Mouse (Mus musculus) cerebellum, adult 18-20 months (tissue): ENCODE data around the gene Ahcy.
"Not testable (repeated sequence)": the region's sequence is repeated elsewhere in the genome, so short reads cannot be mapped to it uniquely, and the experiment has no call there.

ENCODE experiments used
- DNase-seq, 2 experiments: peaks; one replicate each; pipeline ENCODE4 v3.0.0; 2021

The Ahcy gene

DNA sequence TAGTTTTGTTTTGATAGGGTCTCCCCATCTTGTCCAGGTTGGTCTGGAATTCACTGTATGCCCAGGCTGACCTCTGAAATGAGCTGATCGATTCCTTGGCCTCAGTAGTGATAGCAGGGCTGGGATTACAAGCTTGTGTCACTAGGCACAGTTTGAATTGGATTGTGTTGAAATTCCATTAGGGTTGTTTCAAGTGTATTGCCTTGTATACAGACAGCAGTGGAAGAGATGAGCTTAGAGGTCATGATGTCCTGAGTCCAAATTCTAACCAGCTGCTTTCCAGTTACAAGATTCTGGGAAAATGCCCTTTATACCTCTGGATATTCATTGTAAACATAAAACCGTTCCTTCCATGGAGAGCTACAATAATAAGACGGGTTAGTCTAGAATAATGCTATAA, 950 bp downstream of the Ahcy start:
- no peak for DNase-seq

GRCm38 (mm10) chr2:155072353-155073145, 1.7 kb downstream of the Ahcy start:
- no peak for DNase-seq

GRCm38 (mm10) chr2:155071027-155071426, 3.3 kb downstream of the Ahcy start:
- no peak for DNase-seq

DNA sequence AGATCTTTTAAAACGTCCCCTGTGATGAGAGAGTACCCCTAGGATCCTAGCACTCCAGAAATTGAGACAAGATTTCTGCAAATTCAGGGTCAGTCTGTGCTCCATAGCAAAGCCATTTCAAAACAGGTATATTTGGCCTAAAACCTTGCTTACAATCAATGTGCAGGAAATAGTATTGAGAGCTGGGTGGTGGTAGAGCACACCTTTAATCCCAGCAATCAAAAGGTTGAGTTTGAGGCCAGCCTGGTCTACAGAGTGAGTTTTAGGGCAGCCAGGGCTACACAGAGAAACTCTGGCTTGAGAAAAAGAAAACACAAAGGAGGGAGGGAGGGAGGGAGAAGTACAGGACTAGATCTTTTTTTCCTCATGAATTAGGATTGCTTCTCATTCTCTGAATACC, 16.9 kb downstream of the Ahcy start:
- DNase-seq = no peak

DNA sequence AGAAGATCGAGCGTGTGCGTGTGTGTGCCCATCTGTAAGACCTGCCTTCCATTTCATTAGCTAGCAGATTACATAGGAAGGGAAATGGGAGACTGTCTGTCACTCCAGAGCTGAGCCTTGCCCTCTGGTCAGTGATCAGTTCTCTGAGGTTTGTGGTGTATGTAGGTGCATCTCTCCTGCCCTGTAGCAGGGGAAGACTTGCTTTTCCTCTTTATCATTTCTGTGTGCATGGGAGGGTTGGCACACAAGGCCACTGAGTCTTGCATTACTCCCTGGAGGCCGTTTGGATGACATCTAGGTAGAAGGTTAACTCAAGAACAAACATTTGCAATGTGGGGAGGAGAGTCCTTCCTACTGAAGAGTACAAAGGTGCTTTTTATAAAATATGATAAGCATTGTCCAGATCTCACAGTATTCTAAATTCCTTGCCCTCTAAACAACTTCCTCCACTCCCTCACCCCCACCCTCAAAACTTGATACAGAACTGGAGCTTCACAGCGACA, 18.2 kb downstream of the Ahcy start:
- no peak for DNase-seq

GRCm38 (mm10) chr2:155054672-155055071, 19.6 kb downstream of the Ahcy start:
- no peak for DNase-seq

- not testable (repeated sequence) for DNase-seq
These were observed 20.8 kb downstream of the Ahcy start for GRCm38 (mm10) chr2:155053512-155053911.

- DNase-seq = no peak
These were observed 21.6 kb downstream of the Ahcy start for GRCm38 (mm10) chr2:155052681-155053080.

DNA sequence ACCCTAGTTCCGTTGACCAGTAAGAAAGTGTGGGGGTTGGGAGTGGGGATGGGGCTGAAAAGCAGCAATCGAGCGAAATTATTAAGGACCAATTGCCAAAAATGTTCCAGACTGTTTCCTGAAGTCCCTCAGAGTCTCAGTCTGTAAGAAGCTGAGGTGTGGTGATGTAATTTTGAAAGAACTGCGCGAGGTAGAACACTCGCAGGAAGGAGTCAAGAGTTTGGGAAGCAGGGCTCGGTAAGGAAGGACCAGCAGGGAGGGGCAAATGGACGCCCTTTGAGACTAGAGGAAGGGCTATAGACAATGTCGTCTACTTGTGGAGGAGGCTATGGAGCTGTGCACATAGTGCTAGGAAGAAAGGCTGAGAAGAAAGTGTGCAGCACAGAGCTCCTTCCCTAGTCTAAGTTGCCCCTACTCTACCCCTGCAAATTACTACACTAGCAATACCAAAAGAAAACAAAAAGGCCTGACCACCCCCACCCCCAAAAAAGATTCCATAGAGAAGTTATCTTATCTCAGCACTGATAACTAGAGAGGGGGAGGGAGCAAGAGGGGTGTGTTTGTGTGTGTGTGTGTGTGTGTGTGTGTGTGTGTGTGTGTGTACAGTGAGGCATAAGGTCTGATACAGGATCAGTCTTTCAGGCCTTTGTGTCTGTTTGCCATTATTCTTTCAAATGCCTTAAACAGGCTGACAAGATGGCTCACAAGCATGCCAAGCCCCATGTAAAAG, 22.5 kb downstream of the Ahcy start:
- DNase-seq = no peak

GRCm38 (mm10) chr2:155050504-155051236, 23.6 kb downstream of the Ahcy start:
- DNase-seq = peak; percentile 95 to 97

GRCm38 (mm10) chr2:155050108-155050503, 24.2 kb downstream of the Ahcy start:
- peak in 1 of 2 experiments; percentile 13 for DNase-seq

DNA sequence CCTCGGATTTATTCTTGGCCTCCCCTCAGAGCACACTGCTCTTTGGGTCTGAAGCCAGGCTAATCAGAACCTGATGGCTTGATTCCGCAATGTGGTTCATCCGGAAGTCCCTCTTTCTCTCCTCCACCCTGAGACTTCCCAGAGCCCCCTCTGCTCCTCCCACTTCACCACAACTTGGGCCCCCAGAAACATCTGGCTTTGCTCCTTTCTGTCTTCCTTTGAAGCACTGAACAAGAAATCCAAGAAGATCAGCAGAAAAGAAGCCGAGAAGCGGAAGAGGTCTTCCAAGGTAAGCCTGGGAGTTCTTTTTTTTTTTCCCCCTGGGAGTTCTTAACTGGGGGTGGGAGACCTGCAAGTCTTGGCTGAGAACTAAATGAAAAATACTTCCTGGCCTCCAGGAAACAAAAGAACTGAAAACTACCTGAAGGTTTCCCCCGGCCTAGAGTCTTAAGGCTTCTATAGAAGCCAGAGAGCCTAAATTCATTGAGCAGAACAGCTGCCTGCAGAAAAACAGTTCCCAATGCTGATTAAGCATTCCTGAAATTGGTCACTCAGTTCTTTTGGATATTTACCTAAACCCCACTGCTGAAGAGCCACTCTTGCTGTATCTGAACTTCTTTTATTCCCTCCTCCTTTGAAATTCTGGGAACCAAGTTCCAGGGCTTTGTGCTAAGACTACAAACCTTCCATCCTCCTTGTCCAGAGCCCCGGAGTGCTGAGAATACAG, 26.7 kb downstream of the Ahcy start:
- no peak for DNase-seq

- DNase-seq = no peak
These were observed 27.5 kb downstream of the Ahcy start for GRCm38 (mm10) chr2:155046803-155047202.

GRCm38 (mm10) chr2:155045075-155045474, 29.2 kb downstream of the Ahcy start:
- no peak for DNase-seq

DNA sequence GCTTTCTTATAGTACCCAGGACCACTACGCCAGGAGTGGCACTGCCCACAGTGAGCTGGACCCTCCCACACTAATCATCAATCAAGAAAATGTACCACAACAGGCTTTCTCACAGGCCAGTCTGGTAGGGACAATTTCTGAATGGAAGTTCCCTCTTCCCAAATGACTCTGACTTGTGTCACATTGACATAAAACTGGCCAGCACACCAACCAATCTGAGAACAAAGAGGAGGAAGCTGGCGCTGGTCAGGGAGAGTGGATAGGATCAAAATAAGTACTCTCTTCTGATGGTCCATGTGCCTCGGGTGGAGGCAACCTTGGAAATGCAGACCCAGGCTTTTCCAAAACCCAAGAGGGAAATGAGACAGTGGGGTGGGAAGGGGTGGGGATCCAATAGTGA, 29.8 kb downstream of the Ahcy start:
- no peak for DNase-seq

DNA sequence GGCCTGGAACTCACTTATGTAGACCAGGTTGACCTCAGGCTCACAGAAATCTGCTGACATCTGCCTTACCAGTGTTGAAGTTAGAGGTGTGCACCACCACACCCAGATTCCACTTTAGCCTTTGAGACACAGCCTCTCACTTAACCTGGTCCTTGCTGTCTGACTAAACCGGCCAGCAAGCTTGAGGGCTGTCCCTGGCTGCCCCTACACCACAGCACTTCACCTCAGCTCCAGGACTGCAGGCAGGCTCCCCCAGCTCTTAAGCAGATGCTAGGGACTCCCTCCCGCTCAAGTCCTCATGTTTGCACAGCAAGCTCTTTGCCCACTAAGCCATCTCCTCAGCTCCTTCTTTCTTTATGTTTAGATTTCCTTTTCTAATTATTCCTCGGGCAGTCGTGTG, 34.3 kb downstream of the Ahcy start:
- no peak for DNase-seq

- DNase-seq = no peak
These were observed 41.2 kb downstream of the Ahcy start for GRCm38 (mm10) chr2:155032938-155033710.

- no peak for DNase-seq
These were observed 43.5 kb downstream of the Ahcy start for GRCm38 (mm10) chr2:155030831-155031230.

DNA sequence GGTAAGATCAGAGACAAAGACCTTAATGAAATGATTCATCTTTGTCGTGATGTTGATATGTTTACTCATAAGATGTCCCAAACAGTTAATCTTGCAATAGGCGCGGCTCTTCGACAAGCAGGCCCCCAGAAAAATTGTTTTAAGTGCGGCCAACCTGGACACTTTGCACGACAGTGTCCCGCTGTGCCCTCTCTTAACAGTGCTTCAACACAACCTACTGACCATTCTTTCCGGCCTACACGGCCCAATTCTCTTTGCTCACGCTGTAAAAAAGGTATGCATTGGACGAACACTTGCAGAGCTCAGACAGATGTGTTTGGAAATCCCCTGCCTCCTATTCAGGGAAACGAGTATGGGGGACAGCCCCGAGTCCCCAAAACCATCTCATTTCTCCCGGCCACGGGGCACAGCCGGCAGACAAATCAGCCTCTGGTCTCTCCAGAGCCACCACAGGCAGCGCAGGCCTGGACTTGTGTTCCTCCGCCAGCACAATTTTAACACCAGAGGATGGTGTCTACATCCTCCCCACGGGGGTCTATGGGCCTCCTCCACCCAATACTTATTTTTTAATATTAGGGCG, 54.0 kb downstream of the Ahcy start:
- not testable (repeated sequence) for DNase-seq

DNA sequence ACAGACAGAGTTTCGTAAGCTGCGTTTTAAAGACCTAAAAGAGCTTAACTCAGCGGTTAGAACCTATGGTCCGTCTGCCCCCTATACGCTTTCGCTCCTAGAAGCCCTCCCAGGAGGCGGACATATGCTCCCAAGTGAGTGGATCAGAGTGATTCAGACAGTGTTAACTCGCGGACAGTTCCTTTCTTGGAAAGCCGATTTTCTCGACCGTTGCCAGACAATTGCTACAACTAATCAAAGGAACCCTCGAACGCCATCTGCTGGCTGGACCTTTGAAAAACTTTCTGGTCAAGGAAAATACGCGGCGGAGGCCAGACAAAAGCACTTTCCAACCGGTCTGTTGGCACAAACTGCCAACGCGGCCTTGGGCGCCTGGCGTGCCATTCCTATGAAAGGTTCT, 54.6 kb downstream of the Ahcy start:
- peak; percentile 89 to 91 for DNase-seq
